Mouse (Mus musculus) neural tube, embryonic 11.5 days (tissue): ENCODE data around the gene Lrrc73. TPM values are rescaled to one million over a fixed set of nuclear protein-coding genes. Genes with fewer than 3 reads are reported as not detected.

Experiments
- ATAC-seq: fragments of 200-750 bp; cut with Nextera tagmentation; 2 replicates; pipeline ENCODE4 v1.8.0; 2017; ENCODE audit warnings: moderate number of reproducible peaks, mild to moderate bottlenecking, moderate TSS enrichment, moderate library complexity; ENCODE audit not compliant: insufficient read depth, low FRiP score, low TSS enrichment
- DNase-seq: peaks from one replicate; pipeline ENCODE4 v3.0.0-alpha.2; 2015; ENCODE audit warnings: low spot score
- H3K27ac ChIP-seq: fragments of 300-500 bp; sonication (generic); 2 replicates; pipeline ENCODE4 v1.5.1; 2014; ENCODE audit warnings: low read depth, mild to moderate bottlenecking, low read length
- H3K27me3 ChIP-seq: fragments of 300-500 bp; sonication (generic); 2 replicates; pipeline ENCODE4 v1.6.1; 2014; ENCODE audit warnings: mild to moderate bottlenecking, low read length, mixed read lengths; ENCODE audit not compliant: control insufficient read depth, insufficient read depth
- H3K36me3 ChIP-seq: fragments of 300-500 bp; sonication (generic); 2 replicates; pipeline ENCODE4 v1.6.1; 2014; ENCODE audit warnings: mild to moderate bottlenecking, low read length, moderate library complexity, mixed read lengths; ENCODE audit not compliant: control insufficient read depth, insufficient read depth
- H3K4me1 ChIP-seq: fragments of 300-500 bp; sonication (generic); 2 replicates; pipeline ENCODE4 v1.6.1; 2014; ENCODE audit warnings: low read length, mixed read lengths; ENCODE audit not compliant: control insufficient read depth, insufficient read depth
- H3K4me2 ChIP-seq: fragments of 300-500 bp; sonication (generic); 2 replicates; pipeline ENCODE4 v1.6.1; 2014; ENCODE audit warnings: low read depth, mild to moderate bottlenecking, moderate library complexity
- H3K4me3 ChIP-seq: fragments of 300-500 bp; sonication (generic); 2 replicates; pipeline ENCODE4 v1.5.1; 2014; ENCODE audit warnings: low read depth, low read length
- H3K9ac ChIP-seq: fragments of 300-500 bp; sonication (generic); 2 replicates; pipeline ENCODE4 v1.6.1; 2014; ENCODE audit warnings: mild to moderate bottlenecking, low read length
- H3K9me3 ChIP-seq: fragments of 300-500 bp; sonication (generic); 2 replicates; pipeline ENCODE4 v1.6.1; 2016; ENCODE audit warnings: low read length; ENCODE audit not compliant: control insufficient read depth
- WGBS: fragments of 180-500 bp; shearing (Covaris S2); extraction: QIAGEN DNeasy Blood & Tissue Kit; methylation state at CpG from one replicate; pipeline ENCODE4 v1.1.7; 2014; 5-methylcytosine and 5-hydroxymethylcytosine counted together
- polyA plus RNA-seq: library from polyadenylated mRNA; unstranded; fragments of >200 nt; fragmentation: Nextera tagmentation; extraction: Ambion mirVana; gene quantifications from 2 replicates; pipeline ENCODE4 v1.2.1, GENCODE M21; 2014

Gene Lrrc73
- polyA plus RNA-seq, 1 experiment from 2014 or later, result 2.8 TPM

DNA sequence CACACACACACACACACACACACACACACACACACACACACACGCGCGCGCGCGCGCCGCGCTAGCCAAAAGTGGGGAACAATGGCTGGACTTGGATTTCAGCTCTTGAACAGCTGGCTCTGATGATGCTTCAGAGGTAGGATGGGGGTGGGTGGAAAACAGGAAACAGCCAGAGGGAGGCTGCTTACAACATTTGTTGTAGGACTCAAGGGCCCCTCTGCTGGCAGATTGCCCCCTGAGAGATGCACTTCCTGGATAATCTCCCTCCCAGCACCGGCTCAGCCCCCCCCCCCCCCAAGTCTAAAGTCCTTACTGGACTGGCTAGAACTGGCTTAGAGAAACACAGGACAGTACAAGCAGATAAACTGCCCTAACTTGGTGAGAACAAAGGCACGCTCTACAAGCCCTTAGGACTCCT is 34.4 kb downstream of the Lrrc73 start:
- DNase-seq, result no peak
- Histone ChIP-seq H3K27ac (no peak overlapping the region), H3K27me3 (no peaks in the 10 kb centered on the region), H3K36me3 (no peaks in the 10 kb centered on the region), H3K4me1 (peaks cover 3% of the 10 kb centered on the region; the same call in 1 of the 2 replicates), H3K9me3 (no peaks in the 10 kb centered on the region), H3K4me2 (no peak overlapping the region), H3K4me3 (no peak overlapping the region), H3K9ac (0 out of 2 replicates have a peak overlapping the region, but pooled peaks have one; percentile 11)
- ATAC-seq, result no peak
- WGBS, result 60% methylated on average over 11 of the region's 11 CpGs

- WGBS, result 55% methylated on average over 6 of the region's 6 CpGs
- no peaks in the 10 kb centered on the region for H3K36me3 ChIP-seq
- H3K4me1 ChIP-seq, result peaks cover 6% of the 10 kb centered on the region; the same call in 1 of the 2 replicates
- H3K4me2 ChIP-seq, result no peak overlapping the region
- H3K27me3 ChIP-seq, result peaks cover 47% of the 10 kb centered on the region
- no peak overlapping the region for H3K27ac ChIP-seq
- ATAC-seq, result no peak
- H3K4me3 ChIP-seq, result no peak overlapping the region
- H3K9me3 ChIP-seq, result no peaks in the 10 kb centered on the region
- H3K9ac ChIP-seq, result no peak overlapping the region
- no peak for DNase-seq
These were observed 43.3 kb downstream of the Lrrc73 start for GRCm38 (mm10) chr17:46296601-46297000.

DNA sequence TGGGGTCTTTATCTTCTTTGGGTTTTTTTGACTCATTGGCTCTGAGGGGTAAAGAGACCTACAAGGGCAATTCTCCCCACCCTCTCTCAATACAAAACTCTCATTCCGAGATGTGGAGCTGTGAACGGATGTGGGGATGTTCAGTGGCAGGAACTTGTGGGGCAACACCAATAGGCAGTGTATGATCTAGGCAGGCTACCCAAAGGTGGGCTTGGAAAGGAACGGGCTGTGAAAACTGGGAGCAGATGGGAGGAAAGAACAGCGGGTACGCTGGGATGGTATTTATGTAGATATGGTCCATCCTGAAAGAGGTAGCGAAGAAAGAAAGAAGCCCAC is 43.7 kb downstream of the Lrrc73 start:
- no peak for ATAC-seq
- Histone ChIP-seq H3K4me2 (peak overlapping the region; percentile 99), H3K27ac (no peak overlapping the region), H3K4me3 (peak overlapping the region; percentile 47), H3K4me1 (peaks cover 6% of the 10 kb centered on the region; the same call in 1 of the 2 replicates), H3K9ac (peak overlapping the region; percentile 53), H3K27me3 (peaks cover 47% of the 10 kb centered on the region), H3K9me3 (no peaks in the 10 kb centered on the region), H3K36me3 (no peaks in the 10 kb centered on the region)
- DNase-seq, result no peak
- WGBS, result 9% methylated on average over 6 of the region's 6 CpGs

GRCm38 (mm10) chr17:46297364-46298219 is 44.3 kb downstream of the Lrrc73 start, which contains the start of gene Dlk2:
TSS of gene Dlk2 (plus strand) at chr17:46297421.
- Histone ChIP-seq H3K9ac (peak within 1 kb of the TSS; percentile 53), H3K36me3 (no peaks in the 10 kb centered on the region), H3K4me2 (peak within 1 kb of the TSS; percentile 99), H3K27ac (no peak within 1 kb of the TSS), H3K4me3 (peak within 1 kb of the TSS; percentile 47), H3K4me1 (peaks cover 6% of the 10 kb centered on the region; the same call in 1 of the 2 replicates), H3K9me3 (no peaks in the 10 kb centered on the region), H3K27me3 (peaks cover 47% of the 10 kb centered on the region)
- DNase-seq (no peak), ATAC-seq (0 out of 2 replicates have a peak, but pooled peaks have one; percentile 27)
- under 1% methylated on average over 52 of the region's 86 CpGs for WGBS

- Histone ChIP-seq H3K4me1 (peaks cover 6% of the 10 kb centered on the region; the same call in 1 of the 2 replicates), H3K9me3 (no peaks in the 10 kb centered on the region), H3K27me3 (peaks cover 47% of the 10 kb centered on the region), H3K36me3 (no peaks in the 10 kb centered on the region), H3K9ac (peak overlapping the region; percentile 53), H3K27ac (no peak overlapping the region), H3K4me2 (peak overlapping the region; percentile 99), H3K4me3 (peak overlapping the region; percentile 47)
- under 1% methylated on average over 48 of the region's 48 CpGs for WGBS
- peak; percentile 90 for DNase-seq
- peak; percentile 85; the same call in 1 of the 2 replicates for ATAC-seq
These were observed 45.0 kb downstream of the Lrrc73 start for GRCm38 (mm10) chr17:46298220-46298913.

DNA sequence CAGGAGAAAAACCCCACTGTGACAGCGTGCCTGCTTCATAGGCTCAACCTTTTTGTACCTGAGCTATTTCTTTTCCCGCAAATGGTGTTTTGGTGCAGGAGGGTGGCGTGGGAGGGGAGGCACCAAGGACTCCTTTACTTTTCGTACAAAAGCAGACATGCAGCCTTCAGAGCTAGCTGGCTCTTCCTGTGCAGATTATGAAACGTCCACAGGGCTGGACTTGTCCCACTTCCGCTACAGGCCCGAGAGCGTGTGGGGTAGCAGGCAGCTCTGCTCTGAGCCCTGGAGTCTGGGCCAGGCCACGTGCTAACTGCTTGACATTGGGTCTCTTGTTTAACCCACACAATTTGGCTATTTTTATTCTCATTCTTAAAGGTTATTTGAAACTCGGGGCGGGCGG is 48.6 kb downstream of the Lrrc73 start:
- H3K36me3 ChIP-seq, result no peaks in the 10 kb centered on the region
- H3K27me3 ChIP-seq, result peaks cover 27% of the 10 kb centered on the region
- no peak overlapping the region for H3K27ac ChIP-seq
- peaks cover 6% of the 10 kb centered on the region; the same call in 1 of the 2 replicates for H3K4me1 ChIP-seq
- WGBS, result 78% methylated on average over 12 of the region's 12 CpGs
- H3K4me2 ChIP-seq, result no peak overlapping the region
- no peak overlapping the region for H3K9ac ChIP-seq
- DNase-seq (no peak), ATAC-seq (no peak)
- H3K9me3 ChIP-seq, result no peaks in the 10 kb centered on the region
- no peak overlapping the region for H3K4me3 ChIP-seq

DNA sequence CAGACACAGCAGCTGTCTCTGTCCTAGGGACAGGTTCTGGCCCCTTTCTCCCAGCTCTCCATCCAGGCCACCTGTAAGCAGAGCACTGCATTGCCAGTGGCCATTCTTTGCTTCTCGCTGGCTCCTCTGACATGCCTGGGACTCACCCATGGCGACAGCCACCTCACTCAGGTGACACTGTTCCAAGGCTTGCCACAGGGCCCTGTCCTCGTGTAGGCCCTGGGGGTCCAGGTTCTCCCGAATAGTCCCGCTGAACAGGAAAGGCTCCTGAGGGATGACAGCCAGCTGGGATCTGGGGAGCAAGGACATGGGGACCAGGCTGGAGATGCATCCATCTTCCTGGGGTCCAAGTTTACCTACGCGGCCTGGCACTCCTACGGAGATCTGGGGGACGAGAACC is 50.9 kb downstream of the Lrrc73 start:
- Histone ChIP-seq H3K4me3 (no peak overlapping the region), H3K9ac (no peak overlapping the region), H3K27me3 (peaks cover 6% of the 10 kb centered on the region; the same call in 1 of the 2 replicates), H3K27ac (no peak overlapping the region), H3K4me2 (no peak overlapping the region), H3K4me1 (no peaks in the 10 kb centered on the region), H3K36me3 (no peaks in the 10 kb centered on the region), H3K9me3 (no peaks in the 10 kb centered on the region)
- DNase-seq, result no peak
- no peak for ATAC-seq
- WGBS, result 89% methylated on average over 9 of the region's 9 CpGs
